Mouse (Mus musculus) frontal cortex, postnatal 25 days (tissue): Measurements from ENCODE around the gene Icos.

Source experiments
- DNase-seq, 2 experiments: peaks; one replicate each; pipeline ENCODE4 v3.0.0; 2022; ENCODE audit warnings: low spot score in 2 of 2

Gene Icos

DNA sequence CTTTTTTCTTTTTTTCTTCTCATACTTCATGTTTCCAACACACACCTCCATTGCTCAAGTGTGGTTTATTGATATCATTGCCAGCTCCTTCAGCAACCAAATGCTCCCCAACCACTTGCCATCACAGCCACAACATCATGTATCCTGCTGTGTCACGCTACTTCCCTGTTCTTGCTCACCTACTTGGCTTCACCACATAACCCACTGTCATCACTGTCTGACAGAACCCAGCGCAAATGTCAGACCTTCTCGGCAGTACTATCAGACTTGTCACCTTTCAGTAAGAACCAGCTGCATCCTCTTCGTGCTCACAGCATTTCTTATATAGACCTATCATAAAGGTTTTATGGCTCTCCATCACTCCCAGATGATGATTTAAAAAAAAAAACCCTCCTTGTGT lies 61.6 kb downstream of the Icos start:
- DNase-seq, result no peak

DNA sequence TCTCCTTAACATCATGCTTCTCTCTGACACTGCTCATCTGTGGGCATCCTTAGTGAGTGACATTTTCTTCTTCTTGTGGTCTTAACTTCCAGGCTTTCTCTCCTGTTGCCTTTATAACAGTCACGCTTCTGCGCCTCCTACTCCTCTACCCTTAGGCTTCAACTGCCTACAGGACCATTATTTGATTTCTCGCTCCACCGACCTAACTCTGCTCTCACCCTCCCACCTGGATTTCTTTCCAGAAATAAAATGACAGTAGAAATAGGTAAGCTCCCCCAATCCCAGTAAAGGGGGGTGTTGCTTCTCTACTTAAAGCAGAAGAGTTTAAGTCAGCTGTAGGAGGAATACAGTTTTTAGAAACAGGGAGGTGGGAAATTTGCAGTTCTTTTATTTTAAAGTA lies 62.7 kb downstream of the Icos start:
- no peak for DNase-seq

- no peak for DNase-seq
These were observed 65.1 kb downstream of the Icos start for GRCm38 (mm10) chr1:61042842-61043241.

GRCm38 (mm10) chr1:61046055-61046705 lies 68.5 kb downstream of the Icos start:
- no peak for DNase-seq

GRCm38 (mm10) chr1:61047336-61047735 lies 69.6 kb downstream of the Icos start:
- no peak for DNase-seq
